In the genomic region with DNA sequence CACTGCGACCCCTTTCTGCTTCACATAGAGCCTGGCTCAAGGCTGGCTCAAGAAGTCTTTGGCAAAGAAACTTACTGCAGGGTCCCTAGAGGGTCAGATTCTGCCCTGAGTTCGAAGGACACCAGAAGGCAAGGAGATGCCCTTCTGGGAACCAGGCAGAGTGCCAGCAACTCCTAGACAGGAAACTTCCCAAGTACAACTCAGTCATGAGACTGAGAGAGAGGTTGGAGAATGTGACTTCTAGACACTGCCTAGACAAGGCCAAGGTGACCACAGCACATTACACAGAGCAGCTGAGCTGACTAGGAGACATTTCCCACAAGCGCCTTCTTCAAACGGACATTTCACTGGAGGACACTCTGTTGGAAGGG, we compare ENCODE assay signal across 8 mouse cellular contexts. TPM values are rescaled to one million over a fixed set of nuclear protein-coding genes. Genes with fewer than 3 reads are reported as not detected.
DNase-seq lines count a peak whose midpoint lies in the region; ATAC-seq and TF ChIP-seq lines count a peak whose summit lies in the region.

No protein-coding gene starts in this region.

- no peak for DNase-seq in lung, adult 2 months
- DNase-seq in cerebellum, postnatal 14 days = peak; percentile 59 to 63
- peak; percentile 1 for DNase-seq in lung, postnatal 14 days
- DNase-seq in thymus, postnatal 36 days = no peak
- DNase-seq in thymus, postnatal 4 days = no peak
- no peak for DNase-seq in thymus, adult 18-20 months

- TF ChIP-seq CTCF in lung, adult 2 months (IDR thresholded peaks at IDR 0.05; ENCODE audit: insufficient read depth, low read length) = no peak

- H3K4me2 ChIP-seq in lung, embryonic 15.5 days = peak overlapping the region; percentile 81
- peak overlapping the region; percentile 99 for H3K4me2 ChIP-seq in hindbrain, embryonic 16.5 days (ENCODE audit: low read length)

- H3K4me3 ChIP-seq in lung, embryonic 15.5 days = no peak overlapping the region
- no peak overlapping the region for H3K4me3 ChIP-seq in lung, adult 2 months (replicated peaks; ENCODE audit: extremely low read depth, low read depth, low read length)
- H3K4me3 ChIP-seq in hindbrain, embryonic 16.5 days (ENCODE audit: low read length) = peak overlapping the region; percentile 75

- no peak overlapping the region for H3K9ac ChIP-seq in lung, embryonic 15.5 days
- no peak overlapping the region for H3K9ac ChIP-seq in hindbrain, embryonic 16.5 days (ENCODE audit: low read depth, low read length)

- TF ChIP-seq POLR2A in lung, adult 2 months (IDR thresholded peaks at IDR 0.05; ENCODE audit: borderline replicate concordance, extremely low read depth, low read depth, low read length) = no peak

- H3K9me3 ChIP-seq in lung, embryonic 15.5 days = no peaks in the 10 kb centered on the region
- no peaks in the 10 kb centered on the region for H3K9me3 ChIP-seq in hindbrain, embryonic 16.5 days (ENCODE audit: control insufficient read depth, low read length)

- no peak overlapping the region for H3K27ac ChIP-seq in lung, embryonic 15.5 days
- H3K27ac ChIP-seq in hindbrain, embryonic 16.5 days (ENCODE audit: low read depth, low read length) = no peak overlapping the region

- no peak for ATAC-seq in lung, embryonic 15.5 days (ENCODE audit: borderline replicate concordance, extremely low read depth, low FRiP score, low TSS enrichment)
- ATAC-seq in hindbrain, embryonic 16.5 days = peak; percentile 51

- peaks cover 47% of the 10 kb centered on the region for H3K27me3 ChIP-seq in lung, embryonic 15.5 days
- H3K27me3 ChIP-seq in hindbrain, embryonic 16.5 days (replicated peaks; ENCODE audit: control insufficient read depth, insufficient read depth, low read length) = no peaks in the 10 kb centered on the region

- no peaks in the 10 kb centered on the region for H3K36me3 ChIP-seq in lung, embryonic 15.5 days
- no peaks in the 10 kb centered on the region for H3K36me3 ChIP-seq in hindbrain, embryonic 16.5 days (ENCODE audit: control insufficient read depth, insufficient read depth, low read length)

- H3K4me1 ChIP-seq in lung, embryonic 15.5 days = peaks cover 9% of the 10 kb centered on the region; the same call in 1 of the 2 replicates
- no peaks in the 10 kb centered on the region for H3K4me1 ChIP-seq in lung, adult 2 months (ENCODE audit: control insufficient read depth, insufficient read depth, low read length)
- H3K4me1 ChIP-seq in hindbrain, embryonic 16.5 days (ENCODE audit: control insufficient read depth, insufficient read depth, low read depth, low read length) = peaks cover 7% of the 10 kb centered on the region; the same call in 1 of the 2 replicates

- WGBS in lung, embryonic 15.5 days = 45% methylated on average over 4 of the region's 4 CpGs
- whole genome bisulfite sequencing in lung, adult 2 months = 56% methylated on average over 4 of the region's 4 CpGs
- WGBS in hindbrain, embryonic 16.5 days = 55% methylated on average over 4 of the region's 4 CpGs

RNA-seq across cellular contexts. Expression of gene Kcnip4, which starts 0.5 kb away (rescaled TPM):
- polyA plus RNA-seq in lung, embryonic 15.5 days (2015; fragmentation: Nextera tagmentation; extraction: Ambion mirVana) = 0.49 and 0.75 TPM in 2 replicates
- polyA plus RNA-seq in lung, adult 2 months (2012; rRNA removed) = 0.22 and 0.40 TPM in 2 replicates
- 22.4 and 23.5 TPM in 2 replicates for polyA plus RNA-seq in hindbrain, embryonic 16.5 days (2015; fragmentation: Nextera tagmentation; extraction: Ambion mirVana)

Comparison
In these comparisons a context has a peak if more than half of its experiments do, and no peak if none do; other contexts are left out.
1. DNase-seq: peak in cerebellum, postnatal 14 days (2 of 2) and lung, postnatal 14 days (single experiment); none in lung, adult 2 months (single experiment), thymus, postnatal 36 days (0 of 2), thymus, postnatal 4 days (single experiment) and thymus, adult 18-20 months (0 of 2).
2. RNA of gene Kcnip4, which starts 0.5 kb away (polyA plus RNA-seq): 22.4 to 23.5 TPM in hindbrain, embryonic 16.5 days; 0.49 to 0.75 TPM in lung, embryonic 15.5 days and 0.22 to 0.40 TPM in lung, adult 2 months; every median in the first group is over 10 times any median in the second.